Mouse (Mus musculus) ES-E14 (cell line): ENCODE measurements at regions not wholly inside any gene's neighbourhood (a gene's known extent, or its start where the extent isn't known, plus 50 kb on each side); places are given as distances from the start of the nearest gene placed in this dataset.

ENCODE experiments used
- CHD2 ChIP-seq: IDR thresholded peaks from 2 replicates; pipeline ENCODE4 v1.6.1; 2014; ENCODE audit warnings: mild to moderate bottlenecking, low read depth, low read length, inconsistent platforms
- HCFC1 ChIP-seq: IDR thresholded peaks from 2 replicates; pipeline ENCODE4 v1.6.1; 2012; ENCODE audit warnings: low read length, inconsistent platforms, borderline replicate concordance; ENCODE audit not compliant: insufficient read depth
- MAFK ChIP-seq: IDR thresholded peaks from 2 replicates; pipeline ENCODE4 v1.6.1; 2014; ENCODE audit warnings: mild to moderate bottlenecking, low read depth, low read length, inconsistent platforms; ENCODE audit not compliant: insufficient read depth
- ZNF384 ChIP-seq: IDR thresholded peaks from 2 replicates; pipeline ENCODE4 v1.6.1; 2012; ENCODE audit warnings: low read depth, low read length, inconsistent platforms

GRCm38 (mm10) chr5:15850126-15850801 is 84.2 kb upstream of the Cacna2d1 start:
- TF ChIP-seq HCFC1 = no peak
- no peak for TF ChIP-seq MAFK
- no peak for TF ChIP-seq ZNF384
- no peak for TF ChIP-seq CHD2
